Mouse (Mus musculus) testis, adult 2 months (tissue): ENCODE results near the gene Kcnq4.

Source experiments
- CTCF ChIP-seq: fragments of 200-500 bp; IDR thresholded peaks from 2 replicates; pipeline ENCODE4 v1.5.1; 2012; ENCODE audit warnings: low read depth, mild to moderate bottlenecking, inconsistent platforms, low read length, moderate library complexity; ENCODE audit not compliant: control insufficient read depth, insufficient read depth, insufficient replicate concordance
- POLR2A ChIP-seq: fragments of 200-500 bp; IDR thresholded peaks from 2 replicates; pipeline ENCODE4 v1.6.1; 2012; ENCODE audit warnings: low read depth, mild to moderate bottlenecking, inconsistent platforms, low read length, moderate library complexity; ENCODE audit not compliant: control insufficient read depth

DNA sequence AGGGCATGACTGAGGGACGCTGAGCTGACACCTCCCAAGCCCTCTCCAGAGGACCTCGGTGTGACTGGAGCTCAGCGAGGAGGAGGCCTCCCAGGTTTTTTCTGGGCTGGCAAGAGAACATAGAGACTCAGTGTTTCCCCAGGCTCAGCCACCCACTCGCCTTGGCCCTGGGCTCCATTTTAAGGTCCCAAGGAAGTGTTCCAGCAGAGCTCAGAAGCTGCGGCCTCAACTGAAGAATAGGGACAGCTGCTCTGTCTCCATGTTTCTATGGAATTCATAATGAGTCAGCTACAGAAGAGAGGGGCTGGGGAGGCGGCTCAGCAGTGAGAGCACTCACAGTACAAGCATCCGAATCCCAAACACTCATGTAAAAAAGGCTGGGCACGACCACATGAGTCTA, 30.8 kb downstream of the Kcnq4 start:
- TF ChIP-seq CTCF: no peak
- TF ChIP-seq POLR2A: no peak
